Mouse (Mus musculus) spleen, adult 2 months (tissue): ENCODE data around the gene Ly86. TPM values are rescaled to one million over a fixed set of nuclear protein-coding genes. Genes with fewer than 3 reads are reported as not detected.

Experiments
- DNase-seq, 2 experiments: peaks; one replicate each; pipeline versions ENCODE4 v3.0.0 to v3.0.0-alpha.2; 2012 to 2021; ENCODE audit warnings: low spot score in 2 of 2, low read depth in 1 of 2
- H3K27ac ChIP-seq: fragments of 200-500 bp; 2 replicates; pipeline ENCODE4 v1.5.1; 2012; ENCODE audit warnings: low read length, inconsistent platforms; ENCODE audit not compliant: insufficient read depth
- H3K27me3 ChIP-seq: fragments of 200-500 bp; 2 replicates; pipeline ENCODE4 v1.6.1; 2012; ENCODE audit warnings: mild to moderate bottlenecking, moderate library complexity, low read length, inconsistent platforms; ENCODE audit not compliant: control insufficient read depth, insufficient read depth
- H3K36me3 ChIP-seq: fragments of 200-500 bp; 2 replicates; pipeline ENCODE4 v1.6.1; 2012; ENCODE audit warnings: mild to moderate bottlenecking, low read length, inconsistent platforms; ENCODE audit not compliant: control insufficient read depth, insufficient read depth
- H3K4me1 ChIP-seq: fragments of 200-500 bp; 2 replicates; pipeline ENCODE4 v1.6.1; 2011; ENCODE audit warnings: inconsistent platforms; ENCODE audit not compliant: control insufficient read depth, insufficient read depth, insufficient read length
- H3K4me3 ChIP-seq: fragments of 200-500 bp; 2 replicates; pipeline ENCODE4 v1.5.1; 2011; ENCODE audit warnings: mild to moderate bottlenecking, inconsistent platforms; ENCODE audit not compliant: insufficient read depth, insufficient read length; ENCODE audit errors: extremely low read depth
- CTCF ChIP-seq: fragments of 200-500 bp; IDR thresholded peaks from 2 replicates; pipeline ENCODE4 v1.5.1; 2011; ENCODE audit warnings: mild to moderate bottlenecking, inconsistent platforms; ENCODE audit not compliant: insufficient read depth, insufficient read length, insufficient replicate concordance; ENCODE audit errors: extremely low read depth
- POLR2A ChIP-seq: fragments of 200-500 bp; IDR thresholded peaks from 2 replicates; pipeline ENCODE4 v1.6.1; 2011; ENCODE audit warnings: low read depth, low read length, inconsistent platforms
- WGBS: fragments of 180-500 bp; shearing (Covaris S2); methylation state at CpG from one replicate; pipeline ENCODE4 v1.1.7; 2018; 5-methylcytosine and 5-hydroxymethylcytosine counted together
- polyA plus RNA-seq: library from polyadenylated mRNA; depleted of rRNA; stranded (reverse); fragments of >200 nt; gene quantifications from 2 replicates; pipeline ENCODE4 v1.2.3, GENCODE M21; 2012

Ly86 gene
- polyA plus RNA-seq, 1 experiment: 49.3 TPM

DNA sequence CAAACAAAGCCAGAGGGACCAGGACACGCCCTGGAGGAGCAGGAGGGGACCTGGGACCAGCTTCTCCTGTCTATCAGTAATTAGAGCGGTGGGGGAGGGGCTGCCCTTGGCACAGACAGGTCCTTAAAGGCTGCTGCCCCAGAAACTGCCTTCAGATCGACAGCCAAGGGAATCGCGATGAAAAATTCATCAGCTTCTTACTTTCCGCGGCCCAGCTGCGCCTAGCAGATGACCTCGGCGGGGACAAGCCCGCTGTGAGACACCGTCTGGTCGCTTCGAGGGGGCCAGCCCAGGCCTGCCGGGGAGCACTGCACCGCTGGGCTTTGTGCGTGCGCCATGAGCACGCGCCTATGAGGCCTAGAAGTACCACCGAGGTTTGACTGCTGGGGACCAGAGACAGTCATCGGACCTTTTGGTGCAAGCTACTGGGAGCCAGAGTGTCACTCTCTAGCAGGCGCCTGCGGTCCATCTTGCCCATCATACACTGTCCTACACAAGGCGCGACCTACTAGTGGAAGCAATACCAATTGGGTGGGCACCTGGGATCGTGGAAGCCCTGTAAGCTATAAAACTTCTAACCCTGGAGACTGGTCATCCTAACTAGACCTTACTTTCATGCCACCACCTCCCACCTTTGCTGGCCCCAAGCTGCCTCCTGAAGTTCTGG lies 33.3 kb upstream of the Ly86 start:
- DNase-seq: no peak
- TF ChIP-seq POLR2A: no peak
- no peak for TF ChIP-seq CTCF
- no peak overlapping the region for H3K27ac ChIP-seq
- no peaks in the 10 kb centered on the region for H3K27me3 ChIP-seq
- peaks cover 6% of the 10 kb centered on the region; the same call in 1 of the 2 replicates for H3K4me1 ChIP-seq
- no peaks in the 10 kb centered on the region for H3K36me3 ChIP-seq
- H3K4me3 ChIP-seq: no peak overlapping the region
- WGBS: 85% methylated on average over 27 of the region's 27 CpGs

DNA sequence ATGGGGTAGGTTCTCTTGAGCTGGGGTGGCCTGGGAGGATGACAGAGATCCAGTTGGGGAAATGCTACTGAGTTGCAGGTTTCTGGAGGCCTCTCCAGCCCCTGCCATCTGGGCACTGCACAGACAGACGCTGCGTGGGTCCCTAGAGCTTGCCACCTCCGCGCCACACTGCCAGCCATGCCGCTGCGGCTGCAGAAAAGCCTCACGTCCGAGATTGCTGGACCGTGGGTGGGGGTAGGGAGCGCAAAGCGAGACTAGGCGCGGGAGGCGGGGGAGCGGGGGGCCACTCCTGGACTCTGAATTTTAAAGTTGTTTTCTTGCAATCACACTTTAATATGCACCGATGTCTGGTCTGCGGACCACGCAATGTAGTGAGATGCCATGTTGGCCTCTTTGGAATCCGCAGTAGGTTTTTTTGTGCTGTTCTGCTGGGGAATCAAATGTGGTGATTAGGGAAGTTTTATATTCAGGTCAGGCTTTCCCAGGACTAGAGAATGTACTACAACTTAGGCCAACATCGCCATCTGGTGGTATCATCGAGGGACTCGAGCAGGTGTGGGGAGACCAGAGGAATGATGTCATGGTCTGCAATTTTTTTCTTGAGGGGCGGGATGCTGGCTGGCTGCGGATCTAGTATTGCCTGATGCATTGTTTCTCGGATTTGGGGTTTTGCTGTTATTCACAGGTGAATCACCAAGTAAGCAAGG lies 32.6 kb upstream of the Ly86 start:
- Histone ChIP-seq H3K4me1 (peaks cover 6% of the 10 kb centered on the region; the same call in 1 of the 2 replicates), H3K4me3 (no peak overlapping the region), H3K27me3 (no peaks in the 10 kb centered on the region), H3K27ac (no peak overlapping the region), H3K36me3 (no peaks in the 10 kb centered on the region)
- peak; percentile 44 to 80 for DNase-seq
- 11% methylated on average over 25 of the region's 25 CpGs for WGBS
- peak; percentile 74; the same call in 1 of the 2 replicates for TF ChIP-seq CTCF
- no peak for TF ChIP-seq POLR2A

DNA sequence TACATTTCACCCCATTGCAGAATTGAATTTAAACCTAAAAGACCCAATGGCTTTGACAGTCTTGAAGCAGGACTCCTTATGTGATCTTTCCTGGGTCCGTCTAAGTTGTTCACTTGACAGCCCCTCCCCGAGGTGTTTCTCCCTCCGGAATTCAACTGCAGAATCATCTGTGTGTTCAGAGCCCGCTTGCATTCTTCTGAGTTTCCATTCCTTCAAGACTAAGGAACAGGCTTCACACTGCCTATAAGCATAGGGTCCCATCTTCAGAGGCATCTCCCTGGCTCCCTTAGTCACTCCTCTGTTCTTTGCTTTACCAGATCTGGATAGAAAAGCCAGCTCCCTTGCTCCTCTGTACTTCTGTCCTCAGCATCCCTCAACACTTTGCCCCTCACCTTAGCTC lies 32.1 kb upstream of the Ly86 start:
- Histone ChIP-seq H3K4me3 (no peak overlapping the region), H3K27ac (no peak overlapping the region), H3K4me1 (peaks cover 6% of the 10 kb centered on the region; the same call in 1 of the 2 replicates), H3K36me3 (no peaks in the 10 kb centered on the region), H3K27me3 (no peaks in the 10 kb centered on the region)
- WGBS: 37% methylated on average over 4 of the region's 4 CpGs
- TF ChIP-seq CTCF: no peak
- no peak for TF ChIP-seq POLR2A
- DNase-seq: no peak

DNA sequence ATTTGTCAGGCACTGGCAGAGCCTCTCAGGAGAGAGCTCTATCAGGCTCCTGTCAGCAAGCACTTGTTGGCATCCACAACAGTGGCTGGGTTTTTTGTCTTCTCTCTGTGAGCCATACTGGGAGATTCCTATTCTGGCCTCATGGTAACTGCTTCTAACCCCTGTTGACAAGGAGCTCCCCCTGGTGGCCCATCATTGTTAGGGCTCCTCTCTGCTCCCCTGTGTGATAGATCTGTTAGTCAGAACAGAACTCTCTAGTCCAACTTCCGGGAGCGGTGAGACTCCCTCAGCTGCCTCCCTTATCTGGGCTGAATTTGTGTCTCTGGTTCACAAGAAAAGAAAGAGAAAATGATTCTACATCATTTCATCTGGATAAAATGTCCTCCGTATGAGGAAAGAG lies 19.5 kb upstream of the Ly86 start:
- H3K4me3 ChIP-seq: no peak overlapping the region
- H3K27ac ChIP-seq: no peak overlapping the region
- peak; percentile 36 to 74 for DNase-seq
- no peaks in the 10 kb centered on the region for H3K27me3 ChIP-seq
- peak; percentile 64; the same call in 1 of the 2 replicates for TF ChIP-seq CTCF
- no peak for TF ChIP-seq POLR2A
- WGBS: 57% methylated on average over 3 of the region's 3 CpGs
- H3K36me3 ChIP-seq: no peaks in the 10 kb centered on the region
- no peaks in the 10 kb centered on the region for H3K4me1 ChIP-seq

DNA sequence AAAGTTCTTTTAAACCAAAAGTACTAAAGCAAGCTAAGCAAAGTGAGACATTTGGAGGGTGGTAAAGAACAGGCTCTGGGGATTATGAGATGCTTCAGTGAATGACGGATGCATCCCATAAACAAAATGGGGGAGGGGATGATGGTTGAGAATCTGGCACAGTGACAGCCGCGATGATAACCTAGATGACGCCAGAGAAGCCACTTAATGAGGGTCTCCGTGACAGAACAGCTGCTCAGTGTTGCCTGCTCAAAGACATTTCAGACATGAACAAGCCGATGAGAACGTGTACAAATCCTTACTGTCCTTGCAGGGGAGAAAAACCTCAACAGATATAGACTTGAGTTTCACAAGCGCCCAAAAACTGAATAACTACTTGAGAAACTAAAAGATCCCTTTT lies 15.3 kb upstream of the Ly86 start:
- no peak for DNase-seq
- Histone ChIP-seq H3K4me3 (no peak overlapping the region), H3K4me1 (peaks cover 14% of the 10 kb centered on the region; the same call in 1 of the 2 replicates), H3K27me3 (no peaks in the 10 kb centered on the region), H3K36me3 (no peaks in the 10 kb centered on the region), H3K27ac (no peak overlapping the region)
- WGBS: 90% methylated on average over 8 of the region's 8 CpGs
- no peak for TF ChIP-seq POLR2A

DNA sequence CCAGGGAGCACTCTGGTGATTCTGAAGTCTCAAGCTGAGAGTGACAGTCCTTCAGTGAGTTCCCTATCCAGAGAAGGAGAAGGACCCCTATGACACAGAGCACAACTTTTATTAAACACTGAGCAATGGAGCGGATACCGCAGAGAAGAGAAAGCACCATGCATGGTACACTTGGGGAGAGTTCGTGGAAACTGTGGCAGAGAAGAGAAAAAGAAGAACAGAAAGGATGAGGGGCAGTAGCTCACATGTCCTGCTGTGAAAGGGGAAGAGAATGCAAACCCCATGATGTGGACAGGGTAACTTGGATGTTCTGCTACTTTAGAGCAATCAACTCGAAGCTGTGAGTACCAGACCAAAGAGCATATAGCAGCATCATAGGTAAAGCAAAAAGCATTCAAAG lies 14.0 kb upstream of the Ly86 start:
- Histone ChIP-seq H3K27me3 (no peaks in the 10 kb centered on the region), H3K4me3 (no peak overlapping the region), H3K4me1 (peaks cover 14% of the 10 kb centered on the region; the same call in 1 of the 2 replicates), H3K27ac (peak overlapping the region; percentile 43; the same call in 1 of the 2 replicates), H3K36me3 (no peaks in the 10 kb centered on the region)
- TF ChIP-seq CTCF: no peak
- no peak for TF ChIP-seq POLR2A
- DNase-seq: peak; percentile 26 to 55
- 32% methylated on average over 4 of the region's 4 CpGs for WGBS
